Mouse (Mus musculus) fibroblast of lung, adult 2 months (primary cell): Measurements from ENCODE around the gene Gkap1.

ENCODE experiments used
- DNase-seq: peaks from one replicate; pipeline ENCODE4 v3.0.0-alpha.2; 2011; ENCODE audit warnings: low read depth

Gene Gkap1

GRCm38 (mm10) chr13:58275599-58275998 lies at the start of gene Gkap1:
Gkap1 (minus strand) TSS chr13:58275699.
- DNase-seq, result no peak

- DNase-seq, result no peak
Measured at GRCm38 (mm10) chr13:58317768-58318167, 42.3 kb upstream of the Gkap1 start.

GRCm38 (mm10) chr13:58314991-58315390 lies 39.5 kb upstream of the Gkap1 start:
- DNase-seq, result no peak

- DNase-seq, result no peak
Measured at GRCm38 (mm10) chr13:58313758-58314157, 38.3 kb upstream of the Gkap1 start.

GRCm38 (mm10) chr13:58311351-58311750 lies 35.9 kb upstream of the Gkap1 start:
- no peak for DNase-seq

GRCm38 (mm10) chr13:58309499-58309898 lies 34.0 kb upstream of the Gkap1 start:
- no peak for DNase-seq

- no peak for DNase-seq
Measured at GRCm38 (mm10) chr13:58307453-58307852, 32.0 kb upstream of the Gkap1 start.

- DNase-seq, result no peak
Measured at GRCm38 (mm10) chr13:58305230-58305629, 29.7 kb upstream of the Gkap1 start.

- no peak for DNase-seq
Measured at GRCm38 (mm10) chr13:58302421-58303145, 27.1 kb upstream of the Gkap1 start.

GRCm38 (mm10) chr13:58301961-58302360 lies 26.5 kb upstream of the Gkap1 start:
- DNase-seq, result no peak

GRCm38 (mm10) chr13:58298756-58299155 lies 23.3 kb upstream of the Gkap1 start:
- no peak for DNase-seq

GRCm38 (mm10) chr13:58295582-58295981 lies 20.1 kb upstream of the Gkap1 start:
- DNase-seq, result no peak

GRCm38 (mm10) chr13:58292811-58293210 lies 17.3 kb upstream of the Gkap1 start:
- no peak for DNase-seq

- no peak for DNase-seq
Measured at GRCm38 (mm10) chr13:58289308-58289707, 13.8 kb upstream of the Gkap1 start.

GRCm38 (mm10) chr13:58287822-58288221 lies 12.3 kb upstream of the Gkap1 start:
- peak; percentile 35 for DNase-seq

- DNase-seq, result no peak
Measured at GRCm38 (mm10) chr13:58283466-58283865, 8.0 kb upstream of the Gkap1 start.

- no peak for DNase-seq
Measured at GRCm38 (mm10) chr13:58281936-58282335, 6.4 kb upstream of the Gkap1 start.

- no peak for DNase-seq
Measured at GRCm38 (mm10) chr13:58280528-58280927, 5.0 kb upstream of the Gkap1 start.

GRCm38 (mm10) chr13:58276256-58276655 lies 757 bp upstream of the Gkap1 start:
- no peak for DNase-seq

- no peak for DNase-seq
Measured at GRCm38 (mm10) chr13:58275076-58275475, 423 bp downstream of the Gkap1 start.

- DNase-seq, result peak; percentile 28
Measured at GRCm38 (mm10) chr13:58274259-58274991, 1.1 kb downstream of the Gkap1 start.

- no peak for DNase-seq
Measured at GRCm38 (mm10) chr13:58273411-58274258, 1.9 kb downstream of the Gkap1 start.

GRCm38 (mm10) chr13:58266864-58267263 lies 8.6 kb downstream of the Gkap1 start:
- DNase-seq, result no peak
